Mouse (Mus musculus) cortical plate, adult 2 months (tissue): Measurements from ENCODE around the gene Psap.

Source experiments
- CTCF ChIP-seq: fragments of 200-500 bp; IDR thresholded peaks from 2 replicates; pipeline ENCODE4 v1.5.1; 2011; ENCODE audit warnings: mild to moderate bottlenecking, control low read depth, low read length; ENCODE audit not compliant: insufficient read depth; ENCODE audit errors: extremely low read depth
- POLR2A ChIP-seq: fragments of 200-500 bp; IDR thresholded peaks from 2 replicates; pipeline ENCODE4 v1.6.1; 2011; ENCODE audit warnings: mild to moderate bottlenecking, low read length, control low read depth; ENCODE audit not compliant: insufficient read depth; ENCODE audit errors: extremely low read depth

- TF ChIP-seq CTCF (no peak), POLR2A (no peak)
These were observed 4.0 kb upstream of the Psap start for GRCm38 (mm10) chr10:60273382-60273781.
